Mouse (Mus musculus): ENCODE data around the gene Grwd1. TPM values are rescaled to one million over a fixed set of nuclear protein-coding genes. Genes with fewer than 3 reads are reported as not detected.
A peak's percentile ranks its signal among the peaks of the same experiment; 100 is the strongest.
"Not testable (repeated sequence)": the region's sequence is repeated elsewhere in the genome, so short reads cannot be mapped to it uniquely, and the experiment has no call there.

The Grwd1 gene
- 50.0 and 51.4 TPM in 2 replicates for polyA plus RNA-seq (2015; fragmentation: Nextera tagmentation; extraction: Ambion mirVana)

DNA sequence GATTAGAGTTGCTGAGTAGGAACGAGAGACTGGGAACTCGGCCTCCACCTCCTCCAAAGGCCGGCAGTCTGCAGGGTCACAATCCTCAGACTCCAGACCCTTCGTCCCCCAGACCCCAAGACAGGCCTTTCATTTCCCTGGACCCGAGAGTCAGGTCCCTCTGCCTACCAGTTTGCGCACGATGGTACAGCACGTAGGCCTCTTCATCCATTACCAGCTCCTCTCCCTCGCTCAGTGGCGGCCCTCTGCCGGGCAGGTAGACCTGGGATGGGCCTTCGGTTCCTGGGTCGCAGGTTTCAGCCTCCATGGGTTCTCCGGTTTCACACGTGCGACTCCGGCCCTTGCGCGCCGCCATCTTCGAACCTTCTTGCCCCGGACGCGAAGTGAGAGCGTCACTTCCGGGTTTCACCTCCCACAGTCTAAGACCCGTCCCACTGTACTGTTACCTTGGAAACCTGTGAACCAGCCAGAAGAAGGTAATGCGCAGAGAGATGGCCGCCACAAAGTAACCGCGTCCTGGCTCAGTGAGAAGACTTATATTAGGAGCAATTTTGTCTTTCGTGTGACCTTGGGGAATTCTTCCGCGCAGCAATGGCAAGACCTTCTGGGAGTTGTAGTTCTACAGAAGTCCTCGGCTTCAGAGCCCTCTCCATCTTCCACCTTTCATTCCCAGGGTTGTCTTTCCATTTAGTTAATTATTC is at the start of gene Grwd1:
Gene Grwd1, minus strand, starts transcription at position 518 of the 701 bp plus-strand sequence.
- Histone ChIP-seq H3K36me3 (ENCODE audit: control insufficient read depth, insufficient read depth, low read length) (peaks cover 23% of the 10 kb centered on the region), H3K4me1 (replicated peaks; ENCODE audit: control insufficient read depth, insufficient read depth, low read length) (peaks cover 23% of the 10 kb centered on the region), H3K27me3 (ENCODE audit: control insufficient read depth, insufficient read depth, low read depth, low read length) (peaks cover 44% of the 10 kb centered on the region), H3K9me3 (ENCODE audit: control insufficient read depth, low read length) (no peaks in the 10 kb centered on the region), H3K4me3 (ENCODE audit: low read length) (peak within 1 kb of the TSS; percentile 95), H3K9ac (ENCODE audit: low read length) (peak within 1 kb of the TSS; percentile 80), H3K4me2 (ENCODE audit: low read depth, low read length) (peak within 1 kb of the TSS; percentile 79), H3K27ac (ENCODE audit: low read length) (peak within 1 kb of the TSS; percentile 82)
- 0% methylated on average over 35 of the region's 35 CpGs for WGBS
- peak; percentile 81 for ATAC-seq (ENCODE audit: low read depth)

- no peak overlapping the region for H3K4me2 ChIP-seq (ENCODE audit: low read depth, low read length)
- WGBS = 93% methylated on average over 4 of the region's 4 CpGs
- no peak overlapping the region for H3K27ac ChIP-seq (ENCODE audit: low read length)
- no peaks in the 10 kb centered on the region for H3K9me3 ChIP-seq (ENCODE audit: control insufficient read depth, low read length)
- H3K4me1 ChIP-seq (replicated peaks; ENCODE audit: control insufficient read depth, insufficient read depth, low read length) = no peaks in the 10 kb centered on the region
- no peak overlapping the region for H3K9ac ChIP-seq (ENCODE audit: low read length)
- no peaks in the 10 kb centered on the region for H3K27me3 ChIP-seq (ENCODE audit: control insufficient read depth, insufficient read depth, low read depth, low read length)
- H3K36me3 ChIP-seq (ENCODE audit: control insufficient read depth, insufficient read depth, low read length) = peaks cover 68% of the 10 kb centered on the region
- no peak overlapping the region for H3K4me3 ChIP-seq (ENCODE audit: low read length)
- ATAC-seq (ENCODE audit: low read depth) = no peak
Measured at GRCm38 (mm10) chr7:45880531-45880930, 49.8 kb upstream of the Grwd1 start.

- ATAC-seq (ENCODE audit: low read depth); H3K9ac ChIP-seq (ENCODE audit: low read length); H3K4me3 ChIP-seq (ENCODE audit: low read length); H3K9me3 ChIP-seq (ENCODE audit: control insufficient read depth, low read length); H3K4me2 ChIP-seq (ENCODE audit: low read depth, low read length); H3K27me3 ChIP-seq (ENCODE audit: control insufficient read depth, insufficient read depth, low read depth, low read length); H3K27ac ChIP-seq (ENCODE audit: low read length): not testable (repeated sequence)
- peaks cover 61% of the 10 kb centered on the region for H3K36me3 ChIP-seq (ENCODE audit: control insufficient read depth, insufficient read depth, low read length)
- WGBS = 69% methylated on average over 1 of the region's 1 CpGs
- peaks cover 17% of the 10 kb centered on the region for H3K4me1 ChIP-seq (replicated peaks; ENCODE audit: control insufficient read depth, insufficient read depth, low read length)
Measured at GRCm38 (mm10) chr7:45878278-45878677, 47.5 kb upstream of the Grwd1 start, which contains the start of gene Grin2d. Gene Grin2d, minus strand, starts transcription at chr7:45878378.

- H3K9ac ChIP-seq (ENCODE audit: low read length) = no peak overlapping the region
- peaks cover 2% of the 10 kb centered on the region; the same call in 1 of the 2 replicates for H3K27me3 ChIP-seq (ENCODE audit: control insufficient read depth, insufficient read depth, low read depth, low read length)
- WGBS = 94% methylated on average over 7 of the region's 7 CpGs
- H3K4me2 ChIP-seq (ENCODE audit: low read depth, low read length) = no peak overlapping the region
- H3K27ac ChIP-seq (ENCODE audit: low read length) = no peak overlapping the region
- ATAC-seq (ENCODE audit: low read depth) = no peak
- H3K9me3 ChIP-seq (ENCODE audit: control insufficient read depth, low read length) = no peaks in the 10 kb centered on the region
- H3K4me3 ChIP-seq (ENCODE audit: low read length) = no peak overlapping the region
- H3K4me1 ChIP-seq (replicated peaks; ENCODE audit: control insufficient read depth, insufficient read depth, low read length) = peaks cover 17% of the 10 kb centered on the region
- peaks cover 52% of the 10 kb centered on the region for H3K36me3 ChIP-seq (ENCODE audit: control insufficient read depth, insufficient read depth, low read length)
Measured at GRCm38 (mm10) chr7:45876895-45877294, 46.2 kb upstream of the Grwd1 start.

DNA sequence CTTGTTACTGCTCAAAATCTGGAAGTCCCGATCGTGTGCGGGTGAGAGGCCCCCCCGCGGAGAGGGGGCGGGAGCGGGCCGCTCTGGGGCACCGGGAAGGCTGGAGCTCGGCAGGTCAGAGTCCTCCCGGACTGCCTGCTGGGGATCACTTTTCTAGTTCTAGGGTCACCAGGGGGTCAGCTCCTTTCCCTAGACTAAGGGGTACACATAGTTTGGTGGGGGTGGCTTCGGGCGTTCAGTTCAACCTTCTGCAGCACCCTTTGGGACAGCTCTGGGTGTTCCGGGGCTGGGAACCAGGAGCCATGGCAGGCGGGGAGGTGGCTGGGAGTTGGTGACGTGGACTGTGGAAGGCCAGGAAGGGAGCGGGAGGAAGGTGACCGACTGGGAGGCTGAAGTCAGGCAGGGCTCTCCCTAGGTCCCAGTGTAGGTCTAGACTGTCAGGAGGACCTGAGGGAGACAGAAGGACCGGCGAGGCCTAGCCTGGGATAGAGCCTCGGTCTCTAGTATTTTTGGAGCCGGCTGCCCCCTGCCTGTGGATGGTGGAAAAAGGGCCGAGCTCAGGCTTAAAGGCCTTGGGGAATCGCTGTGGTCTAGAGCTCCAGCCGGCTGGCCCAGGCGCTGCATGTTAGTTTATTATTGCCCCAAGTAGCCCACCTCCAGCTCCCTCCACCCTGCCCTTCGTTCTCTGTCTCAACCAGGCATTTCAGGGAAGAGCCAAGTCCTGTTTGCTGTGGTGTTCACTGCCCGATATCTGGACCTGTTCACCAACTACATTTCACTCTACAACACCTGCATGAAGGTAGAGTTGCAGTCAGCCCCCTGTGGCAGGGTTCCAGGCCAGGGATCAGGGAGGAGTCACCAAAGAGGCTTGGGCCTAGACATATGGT is 42.6 kb upstream of the Grwd1 start:
- peak; percentile 52 for ATAC-seq (ENCODE audit: low read depth)
- Histone ChIP-seq H3K4me1 (replicated peaks; ENCODE audit: control insufficient read depth, insufficient read depth, low read length) (peaks cover 30% of the 10 kb centered on the region), H3K27me3 (ENCODE audit: control insufficient read depth, insufficient read depth, low read depth, low read length) (peaks cover 28% of the 10 kb centered on the region), H3K9me3 (ENCODE audit: control insufficient read depth, low read length) (no peaks in the 10 kb centered on the region), H3K9ac (ENCODE audit: low read length) (peak overlapping the region; percentile 97), H3K4me3 (ENCODE audit: low read length) (peak overlapping the region; percentile 62), H3K27ac (ENCODE audit: low read length) (peak overlapping the region; percentile 91), H3K36me3 (ENCODE audit: control insufficient read depth, insufficient read depth, low read length) (peaks cover 24% of the 10 kb centered on the region), H3K4me2 (ENCODE audit: low read depth, low read length) (peak overlapping the region; percentile 81)
- WGBS = under 1% methylated on average over 28 of the region's 28 CpGs

- Histone ChIP-seq H3K36me3 (ENCODE audit: control insufficient read depth, insufficient read depth, low read length) (peaks cover 20% of the 10 kb centered on the region), H3K4me1 (replicated peaks; ENCODE audit: control insufficient read depth, insufficient read depth, low read length) (peaks cover 34% of the 10 kb centered on the region), H3K4me2 (ENCODE audit: low read depth, low read length) (peak within 1 kb of the TSS; percentile 81), H3K9ac (ENCODE audit: low read length) (peak within 1 kb of the TSS; percentile 97), H3K9me3 (ENCODE audit: control insufficient read depth, low read length) (no peaks in the 10 kb centered on the region), H3K27me3 (ENCODE audit: control insufficient read depth, insufficient read depth, low read depth, low read length) (peaks cover 28% of the 10 kb centered on the region), H3K4me3 (ENCODE audit: low read length) (peak within 1 kb of the TSS; percentile 62), H3K27ac (ENCODE audit: low read length) (peak within 1 kb of the TSS; percentile 91)
- peak; percentile 86 for ATAC-seq (ENCODE audit: low read depth)
- under 1% methylated on average over 18 of the region's 18 CpGs for WGBS
Measured at GRCm38 (mm10) chr7:45872624-45873023, 41.9 kb upstream of the Grwd1 start, which contains the start of gene Kdelr1. Gene Kdelr1, plus strand, starts transcription at chr7:45872772.

DNA sequence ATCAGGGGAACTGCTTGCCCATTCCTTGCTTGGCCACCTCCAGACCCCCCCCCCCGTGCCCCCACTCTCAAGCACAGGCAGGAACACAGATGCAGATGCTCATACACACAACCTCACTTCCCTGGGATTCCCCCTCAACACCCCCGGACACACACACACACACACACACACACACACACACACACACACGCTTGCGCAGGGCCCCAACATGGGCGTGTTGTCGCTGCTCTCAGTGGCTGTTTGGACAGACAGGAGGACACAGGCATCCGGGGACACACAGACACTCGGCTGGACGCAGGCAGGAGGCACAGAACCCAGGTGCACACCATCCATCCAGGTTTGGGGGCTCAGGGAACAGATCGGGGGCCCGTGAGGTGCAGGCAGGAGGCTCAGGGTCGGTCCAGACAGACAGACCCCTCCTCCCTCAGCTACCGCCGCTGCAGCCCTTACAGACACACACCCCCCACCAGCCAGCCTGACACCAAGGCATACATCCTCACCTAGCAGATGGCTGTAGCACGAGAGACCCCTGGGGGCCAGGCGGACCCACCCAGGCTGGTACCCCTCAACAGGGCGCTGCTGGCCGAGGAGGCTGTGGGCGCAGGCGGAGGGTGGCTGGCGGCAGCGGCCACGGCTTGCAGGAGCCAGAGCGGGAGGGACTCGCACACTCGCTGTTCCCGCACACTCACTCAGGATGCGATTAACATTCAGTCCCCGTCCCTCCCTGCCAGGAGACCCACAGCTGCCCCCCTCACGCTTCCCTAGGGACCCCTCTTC is 39.7 kb upstream of the Grwd1 start:
- Histone ChIP-seq H3K9me3 (ENCODE audit: control insufficient read depth, low read length) (no peaks in the 10 kb centered on the region), H3K9ac (ENCODE audit: low read length) (peak overlapping the region; percentile 34), H3K4me2 (ENCODE audit: low read depth, low read length) (peak overlapping the region; percentile 42), H3K27ac (ENCODE audit: low read length) (no peak overlapping the region), H3K27me3 (ENCODE audit: control insufficient read depth, insufficient read depth, low read depth, low read length) (peaks cover 28% of the 10 kb centered on the region), H3K4me1 (replicated peaks; ENCODE audit: control insufficient read depth, insufficient read depth, low read length) (peaks cover 35% of the 10 kb centered on the region), H3K36me3 (ENCODE audit: control insufficient read depth, insufficient read depth, low read length) (peaks cover 9% of the 10 kb centered on the region; the same call in 1 of the 2 replicates), H3K4me3 (ENCODE audit: low read length) (0 out of 2 replicates have a peak overlapping the region, but pooled peaks have one; percentile 0)
- ATAC-seq (ENCODE audit: low read depth) = no peak
- 3% methylated on average over 30 of the region's 30 CpGs for WGBS

DNA sequence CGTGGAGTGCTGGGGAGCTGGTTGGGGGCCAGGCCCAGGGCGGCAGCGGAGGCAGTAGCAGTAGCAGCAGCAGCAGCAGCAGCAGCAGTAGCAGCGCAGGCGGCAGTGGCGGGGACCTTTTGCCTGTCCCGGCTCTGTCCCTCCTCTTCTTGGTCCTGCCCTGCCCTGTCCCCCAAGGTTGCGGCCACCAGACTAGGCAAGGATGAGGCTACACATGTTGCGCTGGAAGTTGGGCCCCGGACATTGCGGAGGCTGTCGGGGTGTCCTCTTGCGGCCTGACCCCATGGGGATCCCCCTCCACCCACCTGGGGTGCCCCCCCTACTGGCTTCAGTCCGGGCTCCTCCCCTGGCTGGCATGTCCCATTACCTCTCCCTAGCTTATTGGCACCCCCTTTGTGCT is 39.0 kb upstream of the Grwd1 start:
- H3K9ac ChIP-seq (ENCODE audit: low read length) = peak overlapping the region; percentile 43; the same call in 1 of the 2 replicates
- WGBS = 4% methylated on average over 9 of the region's 14 CpGs
- H3K27me3 ChIP-seq (ENCODE audit: control insufficient read depth, insufficient read depth, low read depth, low read length) = peaks cover 28% of the 10 kb centered on the region
- H3K27ac ChIP-seq (ENCODE audit: low read length) = no peak overlapping the region
- H3K4me3 ChIP-seq (ENCODE audit: low read length) = no peak overlapping the region; the same call in 1 of the 2 replicates
- peaks cover 5% of the 10 kb centered on the region; the same call in 1 of the 2 replicates for H3K36me3 ChIP-seq (ENCODE audit: control insufficient read depth, insufficient read depth, low read length)
- H3K9me3 ChIP-seq (ENCODE audit: control insufficient read depth, low read length) = no peaks in the 10 kb centered on the region
- peaks cover 31% of the 10 kb centered on the region for H3K4me1 ChIP-seq (replicated peaks; ENCODE audit: control insufficient read depth, insufficient read depth, low read length)
- no peak for ATAC-seq (ENCODE audit: low read depth)
- peak overlapping the region; percentile 29 for H3K4me2 ChIP-seq (ENCODE audit: low read depth, low read length)
